Mouse (Mus musculus) right cerebral cortex, adult 18-20 months (tissue): ENCODE results near the gene Dram1.
"Not testable (repeated sequence)": the region's sequence is repeated elsewhere in the genome, so short reads cannot be mapped to it uniquely, and the experiment has no call there.

Experiments used
- DNase-seq: peaks from one replicate; pipeline ENCODE4 v3.0.0; 2022; ENCODE audit warnings: mixed read lengths

The Dram1 gene

GRCm38 (mm10) chr10:88385758-88386157 lies 6.9 kb upstream of the Dram1 start:
- no peak for DNase-seq

GRCm38 (mm10) chr10:88385290-88385689 lies 6.4 kb upstream of the Dram1 start:
- no peak for DNase-seq

GRCm38 (mm10) chr10:88384081-88384480 lies 5.2 kb upstream of the Dram1 start:
- DNase-seq: no peak

- DNase-seq: no peak
Observed at GRCm38 (mm10) chr10:88383479-88383878, 4.6 kb upstream of the Dram1 start.

GRCm38 (mm10) chr10:88382009-88382408 lies 3.1 kb upstream of the Dram1 start:
- no peak for DNase-seq

- DNase-seq: no peak
Observed at GRCm38 (mm10) chr10:88381286-88381685, 2.4 kb upstream of the Dram1 start.

GRCm38 (mm10) chr10:88380430-88381060 lies 1.7 kb upstream of the Dram1 start:
- no peak for DNase-seq

GRCm38 (mm10) chr10:88380002-88380401 lies 1.1 kb upstream of the Dram1 start:
- DNase-seq: peak; percentile 50

- no peak for DNase-seq
Observed at GRCm38 (mm10) chr10:88377666-88378065, 1.2 kb downstream of the Dram1 start.

GRCm38 (mm10) chr10:88376770-88377169 lies 2.1 kb downstream of the Dram1 start:
- DNase-seq: peak; percentile 93

- no peak for DNase-seq
Observed at GRCm38 (mm10) chr10:88374984-88375383, 3.9 kb downstream of the Dram1 start.

- DNase-seq: not testable (repeated sequence)
Observed at GRCm38 (mm10) chr10:88372945-88373344, 5.9 kb downstream of the Dram1 start.

GRCm38 (mm10) chr10:88372436-88372835 lies 6.4 kb downstream of the Dram1 start:
- DNase-seq: no peak

GRCm38 (mm10) chr10:88371793-88372192 lies 7.1 kb downstream of the Dram1 start:
- no peak for DNase-seq

- no peak for DNase-seq
Observed at GRCm38 (mm10) chr10:88369233-88369632, 9.6 kb downstream of the Dram1 start.

- DNase-seq: no peak
Observed at GRCm38 (mm10) chr10:88364221-88364620, 14.7 kb downstream of the Dram1 start.

GRCm38 (mm10) chr10:88362218-88362617 lies 16.7 kb downstream of the Dram1 start:
- DNase-seq: no peak

GRCm38 (mm10) chr10:88356983-88357559 lies 21.8 kb downstream of the Dram1 start:
- DNase-seq: peak; percentile 64

- DNase-seq: no peak
Observed at GRCm38 (mm10) chr10:88356114-88356982, 22.5 kb downstream of the Dram1 start.

GRCm38 (mm10) chr10:88354599-88354998 lies 24.3 kb downstream of the Dram1 start:
- DNase-seq: no peak

- no peak for DNase-seq
Observed at GRCm38 (mm10) chr10:88352549-88352948, 26.3 kb downstream of the Dram1 start.

GRCm38 (mm10) chr10:88351411-88352103 lies 27.3 kb downstream of the Dram1 start:
- no peak for DNase-seq

- DNase-seq: no peak
Observed at GRCm38 (mm10) chr10:88350687-88351086, 28.2 kb downstream of the Dram1 start.
